Mouse (Mus musculus): Measurements from ENCODE around the gene Kcng4.

GRCm38 (mm10) chr8:119632909-119633308 lies 2.6 kb downstream of the Kcng4 start:
- no peak for TF ChIP-seq CTCF (IDR thresholded peaks at IDR 0.05; ENCODE audit: insufficient read depth, low read depth, low read length)
- TF ChIP-seq POLR2A (IDR thresholded peaks at IDR 0.05; ENCODE audit: insufficient read depth, low read depth, low read length): no peak
